Mouse (Mus musculus) limb, embryonic 15.5 days (tissue): ENCODE data around the gene Erfe. TPM values are rescaled to one million over a fixed set of nuclear protein-coding genes. Genes with fewer than 3 reads are reported as not detected.

Source experiments
- ATAC-seq: fragments of 200-750 bp; cut with Nextera tagmentation; 2 replicates; pipeline ENCODE4 v1.8.0; 2017; ENCODE audit warnings: low read depth, moderate TSS enrichment; ENCODE audit not compliant: insufficient number of reproducible peaks, low FRiP score, low TSS enrichment
- H3K27ac ChIP-seq: fragments of 300-500 bp; sonication (generic); 2 replicates; pipeline ENCODE4 v1.5.1; 2015; ENCODE audit warnings: moderate library complexity, mild to moderate bottlenecking, inconsistent platforms
- H3K27me3 ChIP-seq: fragments of 300-500 bp; sonication (generic); 2 replicates; pipeline ENCODE4 v1.6.1; 2015; ENCODE audit warnings: inconsistent platforms
- H3K36me3 ChIP-seq: fragments of 300-500 bp; sonication (generic); 2 replicates; pipeline ENCODE4 v1.6.1; 2015; ENCODE audit warnings: inconsistent platforms
- H3K4me1 ChIP-seq: fragments of 300-500 bp; sonication (generic); 2 replicates; pipeline ENCODE4 v1.6.1; 2015; ENCODE audit warnings: inconsistent platforms
- H3K4me2 ChIP-seq: fragments of 300-500 bp; sonication (generic); 2 replicates; pipeline ENCODE4 v1.6.1; 2015; ENCODE audit warnings: mild to moderate bottlenecking, inconsistent platforms
- H3K4me3 ChIP-seq: fragments of 300-500 bp; sonication (generic); 2 replicates; pipeline ENCODE4 v1.5.1; 2015; ENCODE audit warnings: mild to moderate bottlenecking, inconsistent platforms
- H3K9ac ChIP-seq: fragments of 300-500 bp; sonication (generic); 2 replicates; pipeline ENCODE4 v1.6.1; 2015; ENCODE audit warnings: inconsistent platforms
- H3K9me3 ChIP-seq: fragments of 300-500 bp; sonication (generic); 2 replicates; pipeline ENCODE4 v1.6.1; 2016; ENCODE audit warnings: inconsistent platforms
- WGBS: fragments of 180-500 bp; shearing (Covaris S2); methylation state at CpG from one replicate; pipeline ENCODE4 v1.1.7; 2015; 5-methylcytosine and 5-hydroxymethylcytosine counted together
- polyA plus RNA-seq: library from polyadenylated mRNA; unstranded; fragments of >200 nt; fragmentation: Nextera tagmentation; extraction: Ambion mirVana; gene quantifications from 2 replicates; pipeline ENCODE4 v1.2.1, GENCODE M21; 2015

The Erfe gene
- 1.6 and 2.1 TPM in 2 replicates for polyA plus RNA-seq

- ATAC-seq: no peak
- Histone ChIP-seq H3K36me3 (peaks cover 16% of the 10 kb centered on the region), H3K4me1 (peaks cover 17% of the 10 kb centered on the region), H3K27me3 (0 out of 2 replicates have a peak, but pooled peaks cover 6% of the 10 kb centered on the region), H3K4me2 (peak within 1 kb of the TSS; percentile 96), H3K9ac (peak within 1 kb of the TSS; percentile 48), H3K4me3 (peak within 1 kb of the TSS; percentile 48), H3K27ac (peak within 1 kb of the TSS; percentile 50; the same call in 1 of the 2 replicates), H3K9me3 (no peaks in the 10 kb centered on the region)
- WGBS: under 1% methylated on average over 65 of the region's 68 CpGs
These were observed at the start of gene Erfe for GRCm38 (mm10) chr1:91366215-91367108. Gene Erfe (plus strand): TSS chr1:91366430.

GRCm38 (mm10) chr1:91317656-91318055 lies 48.6 kb upstream of the Erfe start:
- Histone ChIP-seq H3K9me3 (no peaks in the 10 kb centered on the region), H3K4me2 (no peak overlapping the region), H3K27ac (no peak overlapping the region), H3K9ac (no peak overlapping the region), H3K4me1 (peaks cover 6% of the 10 kb centered on the region; the same call in 1 of the 2 replicates), H3K27me3 (no peaks in the 10 kb centered on the region), H3K4me3 (no peak overlapping the region), H3K36me3 (no peaks in the 10 kb centered on the region)
- no peak for ATAC-seq
- WGBS: 84% methylated on average over 6 of the region's 6 CpGs

- 65% methylated on average over 19 of the region's 19 CpGs for WGBS
- Histone ChIP-seq H3K36me3 (no peaks in the 10 kb centered on the region), H3K4me3 (no peak within 1 kb of the TSS), H3K4me1 (0 out of 2 replicates have a peak, but pooled peaks cover 4% of the 10 kb centered on the region), H3K27me3 (no peaks in the 10 kb centered on the region), H3K27ac (no peak within 1 kb of the TSS), H3K9ac (no peak within 1 kb of the TSS), H3K4me2 (no peak within 1 kb of the TSS), H3K9me3 (no peaks in the 10 kb centered on the region)
- ATAC-seq: no peak
These were observed 44.3 kb upstream of the Erfe start, which contains the start of gene Espnl for GRCm38 (mm10) chr1:91321760-91322438. Gene Espnl (plus strand): TSS chr1:91322075.

GRCm38 (mm10) chr1:91324646-91325045 lies 41.6 kb upstream of the Erfe start:
- Histone ChIP-seq H3K4me1 (0 out of 2 replicates have a peak, but pooled peaks cover 4% of the 10 kb centered on the region), H3K36me3 (no peaks in the 10 kb centered on the region), H3K27ac (no peak overlapping the region), H3K4me2 (no peak overlapping the region), H3K4me3 (no peak overlapping the region), H3K9ac (no peak overlapping the region), H3K27me3 (no peaks in the 10 kb centered on the region), H3K9me3 (no peaks in the 10 kb centered on the region)
- WGBS: 58% methylated on average over 2 of the region's 2 CpGs
- ATAC-seq: no peak

GRCm38 (mm10) chr1:91325488-91326042 lies 40.7 kb upstream of the Erfe start:
- Histone ChIP-seq H3K27me3 (no peaks in the 10 kb centered on the region), H3K36me3 (no peaks in the 10 kb centered on the region), H3K27ac (no peak overlapping the region), H3K4me2 (no peak overlapping the region), H3K9ac (no peak overlapping the region), H3K4me1 (0 out of 2 replicates have a peak, but pooled peaks cover 4% of the 10 kb centered on the region), H3K9me3 (no peaks in the 10 kb centered on the region), H3K4me3 (no peak overlapping the region)
- ATAC-seq: no peak
- WGBS: 73% methylated on average over 4 of the region's 4 CpGs

GRCm38 (mm10) chr1:91332102-91332501 lies 34.1 kb upstream of the Erfe start:
- Histone ChIP-seq H3K27ac (no peak overlapping the region), H3K9ac (no peak overlapping the region), H3K36me3 (no peaks in the 10 kb centered on the region), H3K9me3 (no peaks in the 10 kb centered on the region), H3K27me3 (no peaks in the 10 kb centered on the region), H3K4me1 (no peaks in the 10 kb centered on the region), H3K4me2 (no peak overlapping the region), H3K4me3 (no peak overlapping the region)
- no peak for ATAC-seq
- 57% methylated on average over 4 of the region's 4 CpGs for whole genome bisulfite sequencing

GRCm38 (mm10) chr1:91333582-91333981 lies 32.6 kb upstream of the Erfe start:
- no peak overlapping the region for H3K9ac ChIP-seq
- H3K27ac ChIP-seq: no peak overlapping the region
- H3K9me3 ChIP-seq: no peaks in the 10 kb centered on the region
- no peak overlapping the region for H3K4me3 ChIP-seq
- H3K36me3 ChIP-seq: no peaks in the 10 kb centered on the region
- no peaks in the 10 kb centered on the region for H3K4me1 ChIP-seq
- H3K27me3 ChIP-seq: no peaks in the 10 kb centered on the region
- no peak for ATAC-seq
- no peak overlapping the region for H3K4me2 ChIP-seq

- H3K4me3 ChIP-seq: no peak overlapping the region
- peaks cover 7% of the 10 kb centered on the region; the same call in 1 of the 2 replicates for H3K27me3 ChIP-seq
- no peak overlapping the region for H3K27ac ChIP-seq
- WGBS: 83% methylated on average over 7 of the region's 7 CpGs
- H3K4me2 ChIP-seq: no peak overlapping the region
- no peaks in the 10 kb centered on the region for H3K36me3 ChIP-seq
- ATAC-seq: no peak
- H3K4me1 ChIP-seq: no peaks in the 10 kb centered on the region
- H3K9me3 ChIP-seq: no peaks in the 10 kb centered on the region
- no peak overlapping the region for H3K9ac ChIP-seq
These were observed 28.9 kb upstream of the Erfe start for GRCm38 (mm10) chr1:91337355-91337754.

GRCm38 (mm10) chr1:91344001-91344400 lies 22.2 kb upstream of the Erfe start:
- Histone ChIP-seq H3K9me3 (no peaks in the 10 kb centered on the region), H3K9ac (no peak overlapping the region), H3K4me3 (no peak overlapping the region), H3K4me1 (peaks cover 16% of the 10 kb centered on the region), H3K27ac (no peak overlapping the region), H3K4me2 (no peak overlapping the region), H3K27me3 (peaks cover 52% of the 10 kb centered on the region), H3K36me3 (no peaks in the 10 kb centered on the region)
- WGBS: 71% methylated on average over 3 of the region's 3 CpGs
- ATAC-seq: no peak

GRCm38 (mm10) chr1:91344921-91345685 lies 21.1 kb upstream of the Erfe start:
- H3K9me3 ChIP-seq: no peaks in the 10 kb centered on the region
- H3K4me3 ChIP-seq: peak overlapping the region; percentile 21
- H3K4me2 ChIP-seq: peak overlapping the region; percentile 38
- peaks cover 52% of the 10 kb centered on the region for H3K27me3 ChIP-seq
- H3K27ac ChIP-seq: no peak overlapping the region
- no peak for ATAC-seq
- H3K9ac ChIP-seq: no peak overlapping the region
- 4% methylated on average over 61 of the region's 68 CpGs for WGBS
- H3K4me1 ChIP-seq: peaks cover 16% of the 10 kb centered on the region
- no peaks in the 10 kb centered on the region for H3K36me3 ChIP-seq

- Histone ChIP-seq H3K4me3 (no peak overlapping the region), H3K9ac (no peak overlapping the region), H3K4me1 (peaks cover 19% of the 10 kb centered on the region), H3K36me3 (no peaks in the 10 kb centered on the region), H3K4me2 (no peak overlapping the region), H3K27me3 (peaks cover 46% of the 10 kb centered on the region), H3K27ac (no peak overlapping the region), H3K9me3 (no peaks in the 10 kb centered on the region)
- no peak for ATAC-seq
- 33% methylated on average over 3 of the region's 3 CpGs for WGBS
These were observed 19.3 kb upstream of the Erfe start for GRCm38 (mm10) chr1:91346892-91347291.
